Mouse (Mus musculus) megakaryocyte, adult 5-6 weeks (primary cell): ENCODE measurements around the gene Tlr6. TPM values are rescaled to one million over a fixed set of nuclear protein-coding genes. Genes with fewer than 3 reads are reported as not detected.
A peak's percentile ranks its signal among the peaks of the same experiment; 100 is the strongest.

Experiments used
- ATAC-seq: 2 replicates; pipeline ENCODE4 v1.8.0; 2016; ENCODE audit warnings: mild to moderate bottlenecking, inconsistent platforms; ENCODE audit not compliant: poor library complexity, severe bottlenecking
- total RNA-seq, 2 experiments: library from RNA; stranded (forward) in 1 of 2; stranded (reverse) in 1 of 2; fragments of 153-499, 151-499 nt in 1 of 2; fragments of 221-1000, 200-1000 nt in 1 of 2; gene quantifications; 2 replicates each; pipeline versions ENCODE4 v1.2.3 to v1.2.4; 2015 to 2017

The Tlr6 gene
- total RNA-seq, 2 experiments from 2014 or later = 8.7 to 14.0 TPM

DNA sequence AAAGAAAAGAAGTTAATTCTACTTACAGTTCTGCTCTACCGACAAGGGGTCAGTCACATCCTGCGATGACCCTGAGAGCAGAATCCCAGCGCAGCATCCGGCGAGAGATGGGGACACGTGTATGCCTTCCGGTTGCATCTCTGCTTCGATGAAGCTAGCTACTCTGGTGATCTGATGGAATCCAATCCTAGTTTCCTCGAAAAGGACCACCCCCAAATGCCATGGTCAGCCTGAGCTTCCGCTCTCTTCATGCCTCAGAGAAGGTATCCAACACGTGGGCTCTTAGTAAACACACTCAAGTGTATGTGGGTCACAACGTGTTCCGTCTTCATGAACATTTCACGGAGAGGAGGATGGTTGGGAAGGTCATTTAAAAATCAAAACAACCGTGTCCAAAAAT lies 27.1 kb downstream of the Tlr6 start:
- ATAC-seq = no peak

GRCm38 (mm10) chr5:64932215-64932614 lies 27.7 kb downstream of the Tlr6 start:
- ATAC-seq = no peak

DNA sequence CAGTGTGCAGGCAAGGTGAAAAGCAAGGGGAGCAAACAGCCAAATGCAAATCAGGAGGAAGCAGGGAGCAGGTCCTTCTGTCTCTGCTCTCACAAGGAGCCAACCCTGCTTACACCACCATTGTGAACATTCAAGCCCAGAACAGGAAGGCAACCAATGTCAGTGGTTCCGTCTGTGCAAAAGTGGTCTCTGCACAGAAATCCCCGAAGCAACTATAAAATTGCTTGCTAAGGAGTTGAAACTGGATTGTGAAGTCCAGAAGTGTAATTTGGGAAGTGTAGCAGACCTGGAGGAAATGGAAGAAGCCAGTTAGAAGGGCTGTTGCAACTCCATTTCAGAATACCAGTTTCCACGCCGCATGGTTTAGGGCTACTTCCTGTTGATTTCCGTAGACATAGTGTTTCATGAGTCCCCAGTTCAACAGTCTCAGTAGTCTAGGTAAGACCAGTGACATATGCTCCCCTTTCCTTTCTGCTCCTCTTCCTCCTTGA lies 37.0 kb downstream of the Tlr6 start:
- ATAC-seq = peak; percentile 90

- 0 out of 2 replicates have a peak, but pooled peaks have one; percentile 40 for ATAC-seq
Measured at GRCm38 (mm10) chr5:64918616-64919597, 41.0 kb downstream of the Tlr6 start.

GRCm38 (mm10) chr5:64917721-64918120 lies 42.2 kb downstream of the Tlr6 start:
- no peak for ATAC-seq

- no peak for ATAC-seq
Measured at GRCm38 (mm10) chr5:64917161-64917560, 42.7 kb downstream of the Tlr6 start.

- no peak for ATAC-seq
Measured at GRCm38 (mm10) chr5:64908585-64909284, 51.2 kb downstream of the Tlr6 start.

DNA sequence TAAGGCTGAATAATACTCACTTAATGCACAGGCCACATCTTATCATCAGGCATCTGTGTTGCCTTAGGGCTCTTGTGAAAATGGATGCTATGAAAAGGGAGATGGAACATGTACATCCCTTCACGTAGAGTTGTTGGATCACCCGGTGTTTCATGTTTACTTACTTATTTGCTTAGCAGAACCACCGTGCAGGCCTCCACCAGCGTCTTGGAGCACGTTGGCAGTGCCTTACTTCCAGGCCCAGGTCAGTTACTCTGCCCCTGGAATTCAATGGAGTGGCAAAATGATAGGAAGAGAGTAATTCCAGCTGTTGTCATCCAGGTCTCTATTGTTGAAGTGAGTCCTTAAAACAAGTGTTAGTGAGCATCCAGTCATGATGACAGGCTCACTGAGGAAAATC lies 52.0 kb downstream of the Tlr6 start:
- ATAC-seq = no peak

GRCm38 (mm10) chr5:64905516-64906271 lies 54.2 kb downstream of the Tlr6 start:
- ATAC-seq = no peak

Other genes with a start within 250 kb of the Tlr6 start
- 114 and 119 TPM in 2 replicates for gene Klf3, start 156.7 kb downstream of the Tlr6 start, total RNA-seq (2015)
- gene Klf3, start 156.7 kb downstream of the Tlr6 start, total RNA-seq (2017) = 43.4 and 55.4 TPM in 2 replicates
- gene Tlr1, start 26.5 kb downstream of the Tlr6 start, total RNA-seq (2015) = 13.8 and 16.1 TPM in 2 replicates
- 9.4 and 10.7 TPM in 2 replicates for gene Tlr1, start 26.5 kb downstream of the Tlr6 start, total RNA-seq (2017)
- 5.8 and 6.4 TPM in 2 replicates for gene Fam114a1, start 10.0 kb upstream of the Tlr6 start, total RNA-seq (2015)
- gene Fam114a1, start 10.0 kb upstream of the Tlr6 start, total RNA-seq (2017) = 10.0 and 13.5 TPM in 2 replicates
- 34.8 and 37.4 TPM in 2 replicates for gene Tmem156, start 132.0 kb upstream of the Tlr6 start, total RNA-seq (2015)
- gene Tmem156, start 132.0 kb upstream of the Tlr6 start, total RNA-seq (2017) = 54.5 and 54.9 TPM in 2 replicates
- 63.3 and 74.9 TPM in 2 replicates for gene Klhl5, start 147.4 kb upstream of the Tlr6 start, total RNA-seq (2015)
- 47.5 and 50.7 TPM in 2 replicates for gene Klhl5, start 147.4 kb upstream of the Tlr6 start, total RNA-seq (2017)
- 0.36 and 0.89 TPM in 2 replicates for gene Wdr19, start 239.6 kb upstream of the Tlr6 start, total RNA-seq (2015)
- 0.37 and 1.6 TPM in 2 replicates for gene Wdr19, start 239.6 kb upstream of the Tlr6 start, total RNA-seq (2017)